Mouse (Mus musculus): ENCODE results near the gene Sprr2a1.

DNA sequence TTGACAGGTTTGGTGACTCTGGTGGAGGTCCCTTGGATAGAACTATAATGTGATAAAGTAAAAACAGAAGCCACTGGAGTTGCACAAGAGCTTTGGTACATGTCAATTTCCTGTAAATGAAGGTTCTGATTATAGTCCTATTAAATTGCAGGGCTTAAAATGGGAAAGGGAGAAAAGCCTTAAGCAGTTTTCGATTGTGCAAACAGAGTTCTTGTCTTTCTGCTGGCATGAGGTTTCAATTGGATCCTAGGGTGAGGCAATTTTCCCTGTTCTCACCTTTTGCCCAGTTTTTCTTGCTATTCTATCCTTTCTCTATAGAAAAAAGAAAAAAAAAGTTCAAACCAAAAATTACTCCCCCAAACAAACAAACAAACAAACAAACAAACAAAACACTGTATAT, 38.7 kb upstream of the Sprr2a1 start:
- TF ChIP-seq CTCF (IDR thresholded peaks at IDR 0.05; ENCODE audit: borderline replicate concordance, insufficient read depth, low read length) (no peak), POLR2A (IDR thresholded peaks at IDR 0.05; ENCODE audit: low read depth, low read length) (no peak)
